Mouse (Mus musculus): ENCODE data around the gene Alk. TPM values are rescaled to one million over a fixed set of nuclear protein-coding genes. Genes with fewer than 3 reads are reported as not detected.

Gene Alk
- polyA plus RNA-seq, 1 experiment from 2014 or later: 2.7 TPM

DNA sequence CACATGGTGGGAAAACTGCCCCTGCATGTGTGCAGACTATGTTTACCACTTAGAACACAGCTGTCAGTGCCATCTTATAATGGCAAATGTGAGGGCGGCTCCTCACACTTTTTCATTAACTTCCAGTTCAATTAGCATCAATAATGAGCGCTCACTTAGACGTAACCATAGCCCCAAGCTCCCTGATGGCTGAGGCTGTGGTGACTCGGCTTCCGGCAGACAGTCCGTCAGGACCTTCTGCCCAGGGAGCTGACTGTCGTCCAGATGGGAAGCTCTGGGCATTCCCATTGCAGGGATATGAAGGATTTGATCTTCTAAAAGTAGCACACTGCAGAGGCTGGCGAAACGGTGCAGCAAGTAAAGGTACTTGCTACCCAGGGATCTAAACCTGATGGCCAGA is 25.1 kb downstream of the Alk start:
- no peaks in the 10 kb centered on the region for H3K27me3 ChIP-seq
- no peak overlapping the region for H3K4me2 ChIP-seq (replicated peaks)
- no peaks in the 10 kb centered on the region for H3K36me3 ChIP-seq
- peak overlapping the region; percentile 73 for H3K27ac ChIP-seq (replicated peaks)
- H3K9ac ChIP-seq (replicated peaks): no peak overlapping the region
- 59% methylated on average over 9 of the region's 9 CpGs for WGBS
- H3K4me3 ChIP-seq: no peak overlapping the region
- ATAC-seq (replicated peaks): peak; percentile 72; the same call in 1 of the 2 replicates
- H3K9me3 ChIP-seq: no peaks in the 10 kb centered on the region
- peaks cover 12% of the 10 kb centered on the region; the same call in 1 of the 2 replicates for H3K4me1 ChIP-seq

DNA sequence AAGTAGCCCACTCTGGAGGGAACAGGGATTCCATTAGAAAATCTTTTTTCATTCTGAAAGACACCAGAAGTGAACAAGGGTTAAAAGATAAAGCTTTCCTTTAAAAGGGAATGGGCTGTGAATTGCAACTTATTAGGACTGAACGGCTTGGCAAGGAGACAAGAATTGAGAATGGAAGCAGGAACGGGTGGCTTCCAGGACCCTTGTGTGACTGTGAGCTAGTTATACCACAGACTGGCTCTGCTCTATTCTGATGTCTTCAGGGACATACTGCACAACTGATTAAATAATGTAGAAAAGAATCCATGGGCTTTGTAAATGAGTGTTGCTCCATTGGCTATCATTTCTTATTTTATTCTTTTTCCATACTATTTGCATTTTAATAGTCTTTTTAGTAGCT is 33.0 kb downstream of the Alk start:
- H3K27ac ChIP-seq (replicated peaks): no peak overlapping the region
- WGBS: 22% methylated on average over 2 of the region's 2 CpGs
- ATAC-seq (replicated peaks): peak; percentile 57; the same call in 1 of the 2 replicates

DNA sequence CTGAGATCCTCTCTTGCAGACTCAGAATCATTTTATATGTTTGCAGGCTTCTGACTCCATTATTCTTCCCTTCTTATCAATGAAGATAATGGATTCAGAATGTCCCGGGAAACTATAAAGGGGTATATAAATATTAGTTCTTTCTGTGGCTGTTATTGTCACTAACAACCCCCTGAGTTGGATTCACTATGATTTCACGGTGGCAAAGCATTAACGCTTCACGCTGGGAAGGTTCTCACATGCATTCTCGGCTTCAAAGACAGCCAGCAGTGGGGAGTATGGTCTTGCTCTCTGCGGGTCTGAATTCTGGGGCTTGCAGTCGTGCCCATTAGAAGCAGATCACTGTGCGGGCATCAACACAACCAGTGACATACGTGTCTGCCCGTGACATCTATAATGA is 34.9 kb downstream of the Alk start:
- no peaks in the 10 kb centered on the region for H3K36me3 ChIP-seq
- no peak overlapping the region for H3K4me3 ChIP-seq
- no peak overlapping the region for H3K4me2 ChIP-seq (replicated peaks)
- H3K4me1 ChIP-seq: 0 out of 2 replicates have a peak, but pooled peaks cover 4% of the 10 kb centered on the region
- no peaks in the 10 kb centered on the region for H3K27me3 ChIP-seq
- ATAC-seq (replicated peaks): no peak
- no peak overlapping the region for H3K9ac ChIP-seq (replicated peaks)
- WGBS: 75% methylated on average over 10 of the region's 10 CpGs
- no peak overlapping the region for H3K27ac ChIP-seq (replicated peaks)
- H3K9me3 ChIP-seq: no peaks in the 10 kb centered on the region

More for the DNA sequence above, 33.0 kb downstream of the Alk start:
- H3K4me3 ChIP-seq: no peak overlapping the region
- no peaks in the 10 kb centered on the region for H3K9me3 ChIP-seq
- H3K36me3 ChIP-seq: no peaks in the 10 kb centered on the region
- no peak overlapping the region for H3K4me2 ChIP-seq (replicated peaks)
- H3K27me3 ChIP-seq: no peaks in the 10 kb centered on the region
- H3K4me1 ChIP-seq: 0 out of 2 replicates have a peak, but pooled peaks cover 4% of the 10 kb centered on the region
- no peak overlapping the region for H3K9ac ChIP-seq (replicated peaks)

DNA sequence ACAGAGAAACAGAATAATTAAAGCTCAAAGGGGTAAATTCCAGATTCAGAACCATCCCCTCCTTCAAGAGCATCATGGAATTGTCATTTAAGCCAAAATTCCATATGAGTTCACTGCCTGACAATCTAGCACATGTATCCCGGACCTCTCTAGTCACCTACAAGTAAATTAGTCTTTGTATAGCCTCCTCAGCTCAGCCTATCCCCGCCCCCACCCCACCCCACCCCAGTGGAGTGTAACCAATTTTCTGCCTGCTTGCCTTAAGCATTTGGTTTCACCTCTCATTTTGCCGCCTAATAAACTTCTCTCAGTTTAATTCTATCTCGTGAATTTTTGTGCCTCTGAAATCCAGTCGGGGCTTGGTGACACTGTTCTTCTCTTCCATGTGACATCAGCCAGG is 41.0 kb downstream of the Alk start:
- no peak for ATAC-seq (replicated peaks)
- H3K4me1 ChIP-seq: peaks cover 13% of the 10 kb centered on the region
- H3K27ac ChIP-seq (replicated peaks): no peak overlapping the region
- WGBS: 63% methylated on average over 5 of the region's 5 CpGs
- H3K27me3 ChIP-seq: no peaks in the 10 kb centered on the region
- H3K9me3 ChIP-seq: no peaks in the 10 kb centered on the region
- H3K4me3 ChIP-seq: no peak overlapping the region
- no peak overlapping the region for H3K9ac ChIP-seq (replicated peaks)
- H3K36me3 ChIP-seq: no peaks in the 10 kb centered on the region
- no peak overlapping the region for H3K4me2 ChIP-seq (replicated peaks)

DNA sequence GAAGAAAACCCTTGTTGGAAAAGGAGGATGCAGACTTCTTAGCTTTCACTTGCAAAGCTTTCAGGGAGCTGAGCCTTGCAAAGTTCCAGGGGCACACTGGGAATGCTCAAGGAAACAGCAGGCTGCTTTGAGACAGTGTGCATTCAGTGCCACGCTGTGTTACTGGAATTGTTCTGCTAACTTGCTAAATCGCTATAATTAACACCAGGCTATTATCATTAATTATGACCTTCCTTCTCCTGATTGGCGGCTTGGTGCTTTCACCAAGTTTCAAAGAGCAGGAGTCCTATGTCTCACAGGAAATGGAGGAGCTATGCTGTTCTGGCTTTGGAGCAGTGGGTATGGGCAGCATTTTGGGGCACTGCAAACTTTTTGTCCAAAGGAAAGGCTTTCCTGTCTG is 43.0 kb downstream of the Alk start:
- no peaks in the 10 kb centered on the region for H3K27me3 ChIP-seq
- no peak overlapping the region for H3K9ac ChIP-seq (replicated peaks)
- no peaks in the 10 kb centered on the region for H3K9me3 ChIP-seq
- H3K4me3 ChIP-seq: no peak overlapping the region
- peaks cover 13% of the 10 kb centered on the region for H3K4me1 ChIP-seq
- H3K27ac ChIP-seq (replicated peaks): no peak overlapping the region
- H3K36me3 ChIP-seq: no peaks in the 10 kb centered on the region
- H3K4me2 ChIP-seq (replicated peaks): no peak overlapping the region
- peak; percentile 73; the same call in 1 of the 2 replicates for ATAC-seq (replicated peaks)
- 8% methylated on average over 3 of the region's 3 CpGs for WGBS

DNA sequence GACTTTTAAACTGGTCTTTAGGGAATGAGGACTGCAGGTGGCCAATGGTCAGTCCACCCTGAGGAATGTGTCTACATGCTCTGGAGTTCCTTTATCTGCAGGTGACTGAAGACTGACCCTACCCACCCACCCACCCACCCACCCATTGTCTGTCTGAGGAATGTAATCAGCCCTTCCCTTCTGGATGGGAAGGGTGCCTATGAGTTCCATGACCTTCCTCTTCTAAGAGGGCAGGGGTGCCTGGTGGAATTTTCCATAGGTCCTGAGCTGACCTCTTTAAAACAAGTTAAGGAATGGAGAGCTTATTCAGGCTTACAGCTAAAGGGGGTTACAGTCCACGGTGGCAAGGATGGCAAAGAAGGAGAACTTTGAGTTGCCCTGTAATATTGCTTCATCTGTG is 43.7 kb downstream of the Alk start:
- no peaks in the 10 kb centered on the region for H3K9me3 ChIP-seq
- no peak overlapping the region for H3K4me2 ChIP-seq (replicated peaks)
- H3K4me3 ChIP-seq: no peak overlapping the region
- ATAC-seq (replicated peaks): no peak
- peaks cover 13% of the 10 kb centered on the region for H3K4me1 ChIP-seq
- no peaks in the 10 kb centered on the region for H3K27me3 ChIP-seq
- 70% methylated on average over 1 of the region's 1 CpGs for WGBS
- no peak overlapping the region for H3K27ac ChIP-seq (replicated peaks)
- H3K36me3 ChIP-seq: no peaks in the 10 kb centered on the region
- H3K9ac ChIP-seq (replicated peaks): no peak overlapping the region

DNA sequence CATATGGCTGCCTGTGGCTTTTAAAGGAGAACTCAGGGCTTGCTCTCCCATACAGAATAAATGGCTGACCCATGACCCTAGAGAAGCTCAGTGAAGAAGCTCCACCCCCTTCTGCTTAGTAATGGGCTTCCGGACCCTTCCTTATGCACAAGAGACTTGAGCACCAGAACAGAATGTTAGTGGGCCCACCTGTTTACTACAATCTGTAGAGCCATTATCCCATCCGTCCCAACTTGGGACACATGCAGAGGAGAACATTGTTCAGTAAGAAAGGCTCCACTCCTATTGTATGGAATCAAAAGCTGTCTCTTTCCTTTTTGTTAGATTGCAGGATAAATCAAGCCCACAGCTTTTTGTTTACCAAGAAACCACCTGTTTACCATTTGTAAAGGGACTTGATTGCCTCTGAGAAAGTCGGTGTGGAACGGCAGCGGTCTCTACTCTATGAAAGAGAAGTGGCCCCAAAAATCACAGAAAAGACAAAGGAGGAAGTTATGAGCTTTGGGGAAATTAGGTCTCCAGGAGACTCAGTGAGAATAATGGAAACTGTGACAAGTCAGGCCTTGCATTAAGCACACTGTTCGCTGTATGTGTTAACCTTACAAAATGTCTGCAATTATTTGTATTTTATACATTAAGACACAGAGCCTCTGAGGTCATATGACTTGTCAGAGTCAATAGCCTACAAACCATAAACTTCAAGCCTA is 47.2 kb downstream of the Alk start:
- Histone ChIP-seq H3K4me3 (no peak overlapping the region), H3K36me3 (no peaks in the 10 kb centered on the region), H3K9me3 (no peaks in the 10 kb centered on the region), H3K4me1 (peaks cover 13% of the 10 kb centered on the region), H3K4me2 (replicated peaks) (no peak overlapping the region), H3K9ac (replicated peaks) (no peak overlapping the region), H3K27ac (replicated peaks) (no peak overlapping the region), H3K27me3 (no peaks in the 10 kb centered on the region)
- no peak for ATAC-seq (replicated peaks)
- WGBS: 39% methylated on average over 6 of the region's 6 CpGs

DNA sequence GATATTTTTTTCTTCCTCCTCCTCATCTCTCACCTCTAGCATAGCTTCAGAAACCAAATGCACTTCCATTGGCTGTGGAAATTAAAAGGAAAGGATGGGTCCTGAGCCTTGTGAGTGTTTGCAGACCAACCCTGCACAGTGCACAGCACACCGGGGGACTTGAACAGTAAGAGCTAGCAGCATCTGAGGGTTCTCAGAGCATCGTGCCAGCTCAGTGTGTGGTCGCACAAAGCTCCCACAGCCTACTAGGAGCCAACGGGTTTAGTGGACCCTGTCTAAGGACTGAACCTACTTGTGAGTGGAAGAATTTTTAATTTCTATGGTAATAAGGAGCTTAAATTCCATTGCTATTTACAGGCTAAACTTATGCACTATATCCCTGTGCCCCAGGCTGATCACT is 58.2 kb downstream of the Alk start:
- H3K27ac ChIP-seq (replicated peaks): no peak overlapping the region
- no peak overlapping the region for H3K4me2 ChIP-seq (replicated peaks)
- no peaks in the 10 kb centered on the region for H3K9me3 ChIP-seq
- no peaks in the 10 kb centered on the region for H3K27me3 ChIP-seq
- no peak overlapping the region for H3K4me3 ChIP-seq
- ATAC-seq (replicated peaks): no peak
- H3K36me3 ChIP-seq: no peaks in the 10 kb centered on the region
- no peak overlapping the region for H3K9ac ChIP-seq (replicated peaks)
- WGBS: 67% methylated on average over 4 of the region's 4 CpGs
- H3K4me1 ChIP-seq: no peaks in the 10 kb centered on the region

DNA sequence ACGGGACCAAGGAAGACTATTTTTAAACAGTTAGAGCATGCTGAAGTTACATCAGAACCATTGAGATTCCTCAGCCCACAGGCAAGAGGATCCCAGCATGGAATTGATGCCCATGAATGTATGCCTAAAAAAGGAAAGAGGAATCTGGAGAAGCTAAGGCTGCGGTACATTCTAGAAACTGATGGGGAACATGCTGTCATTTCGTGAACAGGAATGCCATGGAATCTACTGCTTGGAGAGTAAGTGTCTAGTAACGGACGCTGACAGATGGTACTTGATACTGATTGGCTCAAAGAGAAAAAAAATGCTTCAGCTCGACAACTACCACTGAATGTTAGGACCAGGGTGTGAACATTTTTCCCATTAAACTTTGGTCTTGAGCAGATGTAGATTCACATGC is 69.1 kb downstream of the Alk start:
- WGBS: 90% methylated on average over 6 of the region's 6 CpGs
- Histone ChIP-seq H3K27ac (replicated peaks) (no peak overlapping the region), H3K27me3 (no peaks in the 10 kb centered on the region), H3K4me1 (no peaks in the 10 kb centered on the region), H3K36me3 (no peaks in the 10 kb centered on the region), H3K9ac (replicated peaks) (no peak overlapping the region), H3K4me3 (no peak overlapping the region), H3K9me3 (no peaks in the 10 kb centered on the region), H3K4me2 (replicated peaks) (no peak overlapping the region)
- no peak for ATAC-seq (replicated peaks)

DNA sequence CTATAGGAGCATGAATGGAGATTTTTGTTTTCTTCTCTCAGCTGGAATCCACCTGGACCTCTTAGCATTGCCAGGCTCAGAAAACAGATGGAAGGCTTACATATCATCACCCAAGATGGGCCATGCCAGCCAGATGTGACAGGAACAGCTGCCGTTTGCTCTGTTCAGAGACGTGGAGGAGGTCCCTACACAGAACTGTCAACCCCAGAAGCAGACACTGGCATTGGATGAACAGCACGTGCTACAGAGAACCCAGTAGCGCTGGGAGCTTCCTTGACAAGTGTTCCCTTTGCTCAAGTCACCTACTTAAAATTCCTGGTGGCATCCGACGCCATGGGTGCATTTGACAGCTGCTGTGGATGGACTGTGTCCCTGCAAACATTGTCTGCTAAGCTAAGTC is 72.2 kb downstream of the Alk start:
- Histone ChIP-seq H3K27ac (replicated peaks) (no peak overlapping the region), H3K4me3 (no peak overlapping the region), H3K4me1 (no peaks in the 10 kb centered on the region), H3K9ac (replicated peaks) (no peak overlapping the region), H3K27me3 (no peaks in the 10 kb centered on the region), H3K4me2 (replicated peaks) (no peak overlapping the region), H3K36me3 (no peaks in the 10 kb centered on the region), H3K9me3 (no peaks in the 10 kb centered on the region)
- no peak for ATAC-seq (replicated peaks)
- WGBS: 83% methylated on average over 6 of the region's 6 CpGs

DNA sequence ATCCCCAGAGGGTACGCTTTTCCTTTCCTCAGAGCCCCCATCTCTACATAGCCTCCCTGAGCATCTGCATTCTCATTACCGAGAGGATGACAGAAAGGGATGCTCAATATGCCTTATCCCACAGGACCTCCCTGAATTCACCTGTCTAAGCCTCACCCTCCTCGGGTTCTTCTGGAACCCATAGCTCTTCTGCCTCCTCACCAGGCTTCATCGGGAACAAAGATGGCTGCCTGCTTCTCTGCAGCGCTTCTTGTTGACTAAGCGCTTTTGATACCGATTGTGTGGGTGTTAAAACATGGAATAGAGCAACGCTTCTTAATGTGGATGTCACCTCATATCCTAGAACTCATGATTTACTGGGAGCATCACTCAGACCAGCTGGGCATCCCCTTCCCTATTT is 75.9 kb downstream of the Alk start:
- no peak overlapping the region for H3K9ac ChIP-seq (replicated peaks)
- no peaks in the 10 kb centered on the region for H3K36me3 ChIP-seq
- no peak overlapping the region for H3K4me2 ChIP-seq (replicated peaks)
- 92% methylated on average over 8 of the region's 8 CpGs for WGBS
- H3K4me1 ChIP-seq: no peaks in the 10 kb centered on the region
- no peak for ATAC-seq (replicated peaks)
- H3K9me3 ChIP-seq: no peaks in the 10 kb centered on the region
- H3K4me3 ChIP-seq: no peak overlapping the region
- H3K27me3 ChIP-seq: no peaks in the 10 kb centered on the region
- H3K27ac ChIP-seq (replicated peaks): no peak overlapping the region

DNA sequence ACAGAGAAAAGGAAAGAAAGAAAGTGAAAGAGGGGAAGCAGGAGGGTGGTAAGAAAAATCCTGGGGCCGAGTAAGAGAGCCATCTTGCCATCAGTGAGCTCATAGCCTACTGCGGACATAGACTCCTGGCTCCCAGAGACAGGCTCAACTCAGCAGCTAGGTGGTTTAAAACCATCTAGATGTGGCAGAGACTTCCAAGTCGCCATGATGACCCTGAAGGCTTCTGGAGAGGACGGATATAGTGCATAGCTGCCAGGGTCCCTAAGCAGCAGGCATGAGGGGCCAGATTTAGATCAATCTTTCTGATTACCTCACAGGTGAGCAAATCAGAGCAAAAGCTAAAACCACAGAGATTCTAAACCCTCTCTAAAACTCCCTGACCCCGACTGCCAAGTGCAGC is 76.9 kb downstream of the Alk start:
- H3K4me2 ChIP-seq (replicated peaks): no peak overlapping the region
- no peak for ATAC-seq (replicated peaks)
- no peaks in the 10 kb centered on the region for H3K9me3 ChIP-seq
- H3K4me1 ChIP-seq: peaks cover 2% of the 10 kb centered on the region; the same call in 1 of the 2 replicates
- H3K4me3 ChIP-seq: no peak overlapping the region
- WGBS: 77% methylated on average over 5 of the region's 5 CpGs
- no peaks in the 10 kb centered on the region for H3K27me3 ChIP-seq
- no peak overlapping the region for H3K9ac ChIP-seq (replicated peaks)
- no peaks in the 10 kb centered on the region for H3K36me3 ChIP-seq
- H3K27ac ChIP-seq (replicated peaks): no peak overlapping the region

DNA sequence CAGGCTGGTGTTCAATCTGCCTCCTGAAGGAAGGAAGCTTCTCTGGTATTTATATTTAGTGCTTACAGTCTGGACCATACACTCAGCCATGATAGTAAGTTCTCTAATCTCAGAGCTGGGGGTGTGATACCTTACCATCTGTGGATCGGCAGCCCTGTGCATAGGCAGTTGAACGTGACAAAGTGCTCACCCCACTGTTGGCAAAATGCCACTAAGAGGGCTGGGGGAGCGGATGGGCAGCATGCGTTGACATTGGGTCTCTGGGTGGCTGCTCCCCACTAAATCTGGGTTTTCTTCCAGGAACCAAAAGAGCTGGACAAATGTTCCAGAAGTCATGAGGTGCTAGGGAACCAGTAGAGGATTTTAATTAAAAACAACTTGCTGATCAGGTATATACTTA is 78.1 kb downstream of the Alk start:
- no peak overlapping the region for H3K9ac ChIP-seq (replicated peaks)
- WGBS: 68% methylated on average over 4 of the region's 4 CpGs
- ATAC-seq (replicated peaks): no peak

More for the DNA sequence above, 78.1 kb downstream of the Alk start:
- Histone ChIP-seq H3K36me3 (no peaks in the 10 kb centered on the region), H3K9me3 (no peaks in the 10 kb centered on the region), H3K4me2 (replicated peaks) (no peak overlapping the region), H3K27me3 (no peaks in the 10 kb centered on the region), H3K4me1 (peaks cover 6% of the 10 kb centered on the region; the same call in 1 of the 2 replicates), H3K27ac (replicated peaks) (no peak overlapping the region), H3K4me3 (no peak overlapping the region)

Measured in forebrain, embryonic 15.5 days (tissue).